Mouse (Mus musculus) right cerebral cortex, postnatal 14 days (tissue): ENCODE results near the gene Capn13.
A peak's percentile ranks its signal among the peaks of the same experiment; 100 is the strongest.
"Not testable (repeated sequence)": the region's sequence is repeated elsewhere in the genome, so short reads cannot be mapped to it uniquely, and the experiment has no call there.

Experiments used
- DNase-seq: peaks from one replicate; pipeline ENCODE4 v3.0.0; 2022

Gene Capn13

DNA sequence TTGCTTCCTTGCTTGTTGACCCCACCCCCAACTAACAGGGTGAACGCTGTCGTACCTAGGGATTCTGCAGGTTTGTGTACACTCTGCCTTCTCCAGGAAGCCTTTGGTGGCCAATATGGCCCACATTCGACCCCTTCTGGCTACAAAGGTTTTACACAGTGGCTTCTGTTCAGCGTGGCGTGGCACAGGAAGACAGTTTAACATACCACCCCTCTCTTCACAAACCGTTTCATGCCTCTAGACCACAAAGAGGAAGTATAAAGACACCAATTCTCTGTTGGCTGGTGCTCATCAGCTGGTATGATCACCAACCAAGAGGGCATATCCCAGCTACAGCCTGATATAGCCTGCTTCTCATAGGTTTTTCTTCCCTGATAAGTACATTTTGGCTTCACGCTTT is 126.9 kb downstream of the Capn13 start:
- no peak for DNase-seq

DNA sequence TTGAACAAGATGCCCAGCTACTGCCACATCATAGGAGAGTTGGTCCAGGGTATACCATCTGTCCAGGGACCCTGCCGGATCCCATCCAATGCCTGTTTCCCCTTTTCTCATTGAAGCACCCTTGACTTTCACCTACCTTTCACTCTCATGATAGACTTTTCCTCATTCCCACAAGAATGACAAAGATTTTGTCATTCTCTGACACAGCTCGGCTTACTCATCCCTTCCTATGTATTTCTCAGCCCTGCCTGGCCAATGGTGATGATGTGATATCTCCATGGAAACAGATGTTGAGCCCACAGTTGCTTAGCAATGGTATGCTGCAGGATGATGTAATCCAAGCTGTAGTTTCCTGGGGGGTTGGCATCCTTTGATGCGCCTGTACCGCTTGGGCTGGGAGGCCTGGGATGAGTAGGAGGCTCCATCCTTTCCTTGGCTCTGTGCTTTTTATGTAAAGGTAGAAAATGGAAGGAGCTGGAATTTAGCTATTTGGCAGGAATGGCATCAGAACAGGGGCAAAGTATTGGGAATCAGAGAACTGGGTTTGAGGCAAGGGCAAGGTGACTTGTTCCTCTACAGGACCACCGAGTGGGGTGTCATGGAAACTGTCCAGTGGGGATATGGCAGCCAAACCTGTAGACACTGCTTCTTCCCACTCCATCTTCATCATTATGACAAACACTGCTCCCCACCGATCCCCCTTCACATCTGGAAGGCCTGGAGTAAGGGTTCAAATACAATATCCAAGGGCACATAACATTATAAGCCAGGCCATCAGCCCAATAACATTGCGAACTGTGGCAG is 128.7 kb downstream of the Capn13 start:
- DNase-seq, result peak; percentile 48

DNA sequence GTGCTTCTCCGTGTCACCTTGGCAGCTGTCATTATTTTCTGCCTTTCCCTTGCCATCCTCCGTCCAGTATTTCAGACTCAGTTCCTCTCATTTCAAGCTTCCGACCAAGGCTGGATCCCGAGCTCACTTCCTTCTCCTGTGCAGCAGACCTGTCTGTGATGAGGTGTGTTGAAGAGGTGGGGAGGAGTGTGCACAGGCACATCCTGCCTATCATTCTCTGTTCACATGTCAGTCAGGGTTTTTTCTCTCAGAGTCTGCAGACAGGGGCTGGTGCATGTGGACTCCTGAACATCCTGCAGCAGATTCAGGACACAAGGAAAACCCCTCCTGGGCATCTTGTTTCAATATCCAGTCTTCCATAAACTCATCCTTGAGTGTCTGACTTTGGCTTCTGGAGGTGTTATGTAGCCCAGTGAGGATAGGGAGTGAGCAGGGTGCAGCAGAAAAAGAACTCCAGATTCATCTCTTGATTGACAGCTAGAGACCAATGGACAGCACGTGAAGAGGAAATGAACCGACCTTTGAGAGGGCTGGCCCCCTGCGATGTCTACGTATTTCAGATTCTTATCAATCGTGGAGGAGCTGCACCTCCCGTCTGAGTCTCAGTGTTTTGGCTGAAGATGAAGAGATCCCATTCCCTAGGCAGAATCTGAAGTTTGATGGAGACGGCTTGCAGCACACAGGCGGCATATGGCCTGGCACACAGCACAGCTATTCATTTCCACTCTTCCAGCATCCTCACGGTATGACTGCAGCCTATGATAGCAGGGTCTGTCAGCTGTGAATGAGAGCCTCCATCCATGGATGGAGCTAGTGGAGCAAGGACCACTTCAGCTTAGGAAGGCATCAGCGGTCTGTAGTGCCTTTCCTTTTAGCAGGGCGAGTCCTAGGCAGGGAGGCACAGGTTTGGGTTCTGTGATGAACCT is 129.5 kb downstream of the Capn13 start:
- DNase-seq, result no peak

DNA sequence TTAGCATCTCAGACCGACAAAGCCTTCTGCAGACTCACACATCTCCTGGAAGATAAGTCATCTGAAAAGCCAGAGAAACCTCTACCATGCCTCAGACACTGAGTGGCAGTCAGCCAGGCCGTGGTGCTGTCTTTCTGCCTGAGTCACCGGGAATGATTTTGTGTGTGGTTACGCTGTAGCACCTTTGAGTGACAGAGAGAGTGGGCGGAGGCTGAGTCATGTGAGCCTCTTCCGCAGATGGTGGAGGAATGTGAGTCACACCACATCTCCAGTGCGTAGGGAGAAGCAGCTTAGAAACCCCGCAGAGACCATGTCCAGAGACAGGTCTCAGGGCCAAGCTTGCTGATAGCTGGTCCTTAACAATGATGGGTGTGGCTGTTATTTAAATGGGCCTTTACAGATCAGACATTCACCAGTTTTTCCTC is 137.6 kb downstream of the Capn13 start:
- DNase-seq, result peak; percentile 80

- DNase-seq, result no peak
These were observed 138.1 kb downstream of the Capn13 start for GRCm38 (mm10) chr17:73262558-73262957.

GRCm38 (mm10) chr17:73259258-73259657 is 141.4 kb downstream of the Capn13 start:
- not testable (repeated sequence) for DNase-seq

DNA sequence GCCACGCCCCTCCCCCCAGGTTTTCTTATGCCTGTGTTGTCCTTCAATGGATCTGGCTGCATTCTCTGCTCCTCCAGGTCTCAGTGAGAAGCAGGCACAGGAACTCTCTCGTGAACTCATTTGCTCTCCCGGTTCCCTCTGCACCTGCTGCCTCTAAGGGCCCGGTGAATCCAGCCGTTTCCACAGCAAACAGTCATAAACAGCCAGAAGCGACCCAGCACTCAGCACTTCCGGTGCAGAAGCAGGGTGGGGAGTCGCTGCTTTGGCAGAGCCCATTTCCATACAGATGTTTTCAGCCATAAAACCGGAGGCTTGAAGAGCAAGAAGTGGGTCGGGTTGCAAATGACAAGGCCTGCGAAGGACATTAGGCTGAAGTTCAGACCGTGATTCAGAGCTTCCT is 142.0 kb downstream of the Capn13 start:
- DNase-seq, result no peak
